Mouse (Mus musculus) forebrain, embryonic 14.5 days (tissue): ENCODE data around the gene Gm13277. TPM values are rescaled to one million over a fixed set of nuclear protein-coding genes. Genes with fewer than 3 reads are reported as not detected.
"Not testable (repeated sequence)": the region's sequence is repeated elsewhere in the genome, so short reads cannot be mapped to it uniquely, and the experiment has no call there.

ENCODE experiments used
- ATAC-seq: fragments of 200-750 bp; cut with Nextera tagmentation; 2 replicates; pipeline ENCODE4 v1.8.0; 2017; ENCODE audit warnings: mild to moderate bottlenecking, moderate library complexity
- DNase-seq: peaks from one replicate; pipeline ENCODE4 v3.0.0-alpha.2; 2015; ENCODE audit warnings: low spot score
- H3K27ac ChIP-seq: fragments of 300-500 bp; sonication (generic); 2 replicates; pipeline ENCODE4 v1.5.1; 2014; ENCODE audit warnings: low read depth, mild to moderate bottlenecking, control low read depth, low read length, moderate library complexity
- H3K27me3 ChIP-seq: fragments of 300-500 bp; sonication (generic); replicated peaks from 2 replicates; pipeline ENCODE4 v1.6.1; 2014; ENCODE audit warnings: low read length, control low read depth, mixed read lengths; ENCODE audit not compliant: control insufficient read depth, insufficient read depth
- H3K36me3 ChIP-seq: fragments of 300-500 bp; sonication (generic); 2 replicates; pipeline ENCODE4 v1.6.1; 2014; ENCODE audit warnings: low read length, control low read depth; ENCODE audit not compliant: control insufficient read depth, insufficient read depth
- H3K4me1 ChIP-seq: fragments of 300-500 bp; sonication (generic); 2 replicates; pipeline ENCODE4 v1.6.1; 2014; ENCODE audit warnings: antibody characterized with exemption, low read length, control low read depth; ENCODE audit not compliant: control insufficient read depth, insufficient read depth
- H3K4me2 ChIP-seq: fragments of 300-500 bp; sonication (generic); 2 replicates; pipeline ENCODE4 v1.6.1; 2014; ENCODE audit warnings: mild to moderate bottlenecking, control low read depth, low read length
- H3K4me3 ChIP-seq: fragments of 300-500 bp; sonication (generic); 2 replicates; pipeline ENCODE4 v1.5.1; 2014; ENCODE audit warnings: low read depth, low read length, control low read depth
- H3K9ac ChIP-seq: fragments of 300-500 bp; sonication (generic); 2 replicates; pipeline ENCODE4 v1.6.1; 2014; ENCODE audit warnings: mild to moderate bottlenecking, low read length, control low read depth, moderate library complexity
- H3K9me3 ChIP-seq: fragments of 300-500 bp; sonication (generic); replicated peaks from 2 replicates; pipeline ENCODE4 v1.6.1; 2016; ENCODE audit warnings: low read length, control low read depth, mixed read lengths; ENCODE audit not compliant: control insufficient read depth
- WGBS: fragments of 180-500 bp; shearing (Covaris S2); extraction: QIAGEN DNeasy Blood & Tissue Kit; methylation state at CpG from one replicate; pipeline ENCODE4 v1.1.7; 2014; 5-methylcytosine and 5-hydroxymethylcytosine counted together
- polyA plus RNA-seq: library from polyadenylated mRNA; unstranded; fragments of >200 nt; fragmentation: Nextera tagmentation; extraction: Ambion mirVana; gene quantifications from 2 replicates; pipeline ENCODE4 v1.2.1, GENCODE M21; 2014

Gene Gm13277
- polyA plus RNA-seq, 1 experiment from 2014 or later: not detected

DNA sequence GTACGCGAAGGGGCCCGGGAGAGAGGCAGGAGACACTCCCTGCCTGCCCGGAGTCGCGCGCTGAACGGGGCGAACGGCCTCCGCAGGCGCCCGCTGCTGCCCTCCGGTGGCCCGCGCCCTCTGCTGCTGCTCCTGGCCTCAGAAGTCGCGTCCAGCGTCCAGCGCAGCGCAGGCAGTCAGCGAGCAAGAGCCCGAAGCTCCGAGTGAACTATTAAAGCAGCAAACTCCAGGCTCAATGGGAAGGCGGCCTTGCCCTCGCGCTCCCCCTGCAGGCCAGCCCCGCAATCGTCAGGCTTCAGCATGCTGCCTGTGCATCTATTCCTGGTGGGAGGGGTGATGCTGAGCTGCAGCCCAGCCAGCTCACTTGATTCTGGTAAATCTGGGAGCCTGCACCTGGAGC is 14.5 kb downstream of the Gm13277 start, which contains the start of gene Gm13287:
Gene Gm13287 (plus strand): TSS at position 301 of the 400 bp plus-strand sequence.
- not testable (repeated sequence) for H3K9ac ChIP-seq, H3K27me3 ChIP-seq, H3K9me3 ChIP-seq, H3K36me3 ChIP-seq, H3K27ac ChIP-seq, H3K4me2 ChIP-seq, ATAC-seq, H3K4me3 ChIP-seq, DNase-seq, H3K4me1 ChIP-seq
- WGBS: no CpG with 5 or more reads among the region's 29 CpGs

DNA sequence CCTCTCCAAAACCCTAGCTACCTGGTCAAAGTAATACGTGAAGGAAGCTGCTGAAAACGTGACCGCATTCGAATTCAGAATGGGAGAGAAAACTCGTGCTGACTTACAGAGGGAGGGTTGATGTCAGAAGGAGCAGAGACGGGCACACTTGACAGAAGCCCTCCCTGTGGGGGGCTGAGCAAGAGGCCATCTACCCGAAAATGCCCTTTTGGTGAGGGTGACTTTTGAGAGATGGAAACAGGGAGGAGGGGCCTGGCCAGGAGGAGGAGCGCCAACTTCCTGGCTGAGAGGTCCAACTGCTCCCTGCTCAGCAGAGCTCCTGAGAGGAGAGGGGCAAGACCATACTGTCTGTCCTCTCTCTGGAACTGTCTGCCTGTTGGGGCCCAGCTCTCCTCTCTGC is 16.8 kb downstream of the Gm13277 start, which contains the start of gene Gm13288:
Gene Gm13288 (plus strand): TSS at position 301 of the 400 bp plus-strand sequence.
- H3K36me3 ChIP-seq, H3K27me3 ChIP-seq, H3K9ac ChIP-seq, H3K9me3 ChIP-seq, H3K4me3 ChIP-seq, DNase-seq, H3K4me1 ChIP-seq, ATAC-seq, H3K27ac ChIP-seq: not testable (repeated sequence)
- peak within 1 kb of the TSS; percentile 34; the same call in 1 of the 2 replicates for H3K4me2 ChIP-seq
- WGBS: no CpG with 5 or more reads among the region's 8 CpGs

DNA sequence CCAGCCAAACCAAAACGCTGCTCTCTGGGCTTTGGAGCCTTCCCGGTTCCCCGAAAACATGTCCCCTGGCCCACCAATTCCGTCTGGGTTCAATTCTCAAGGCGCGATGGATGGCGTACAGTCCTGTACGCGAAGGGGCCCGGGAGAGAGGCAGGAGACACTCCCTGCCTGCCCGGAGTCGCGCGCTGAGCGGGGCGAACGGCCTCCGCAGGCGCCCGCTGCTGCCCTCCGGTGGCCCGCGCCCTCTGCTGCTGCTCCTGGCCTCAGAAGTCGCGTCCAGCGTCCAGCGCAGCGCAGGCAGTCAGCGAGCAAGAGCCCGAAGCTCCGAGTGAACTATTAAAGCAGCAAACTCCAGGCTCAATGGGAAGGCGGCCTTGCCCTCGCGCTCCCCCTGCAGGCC is 17.3 kb downstream of the Gm13277 start:
- H3K9ac ChIP-seq, H3K9me3 ChIP-seq, H3K36me3 ChIP-seq, H3K4me3 ChIP-seq, H3K27ac ChIP-seq, H3K4me1 ChIP-seq, DNase-seq, ATAC-seq, H3K27me3 ChIP-seq: not testable (repeated sequence)
- peak overlapping the region; percentile 34; the same call in 1 of the 2 replicates for H3K4me2 ChIP-seq
- no CpG with 5 or more reads among the region's 34 CpGs for WGBS

DNA sequence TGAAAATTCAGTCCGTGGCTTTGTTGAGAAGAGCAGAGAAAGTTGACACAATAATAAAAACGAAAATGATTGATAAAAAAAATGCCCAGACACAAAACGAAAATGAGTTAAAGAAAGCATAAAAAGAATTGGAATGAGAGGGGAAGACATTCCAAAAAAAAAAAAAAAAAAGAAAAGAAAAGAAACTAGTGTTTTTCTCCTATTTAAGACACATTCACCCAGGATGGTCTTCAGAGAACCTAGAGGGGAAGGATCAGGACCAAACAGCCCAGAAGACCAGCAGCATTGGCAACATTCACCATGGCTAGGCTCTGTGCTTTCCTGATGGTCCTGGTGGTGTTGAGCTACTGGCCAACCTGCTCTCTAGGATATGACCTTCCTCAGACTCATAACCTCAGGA is 27.5 kb downstream of the Gm13277 start, which contains the start of gene Ifna7:
Gene Ifna7 (plus strand): TSS at position 301 of the 400 bp plus-strand sequence.
- Histone ChIP-seq H3K36me3 (no peaks in the 10 kb centered on the region), H3K9ac (no peak within 1 kb of the TSS), H3K4me1 (no peaks in the 10 kb centered on the region), H3K4me2 (no peak within 1 kb of the TSS), H3K27me3 (no peaks in the 10 kb centered on the region), H3K4me3 (no peak within 1 kb of the TSS), H3K27ac (no peak within 1 kb of the TSS), H3K9me3 (no peaks in the 10 kb centered on the region)
- ATAC-seq: no peak
- no peak for DNase-seq
- WGBS: 66% methylated on average over 3 of the region's 3 CpGs

- DNase-seq (no peak), ATAC-seq (no peak)
- no peaks in the 10 kb centered on the region for H3K4me1 ChIP-seq
- H3K9ac ChIP-seq: no peak within 1 kb of the TSS
- H3K36me3 ChIP-seq: no peaks in the 10 kb centered on the region
- no peaks in the 10 kb centered on the region for H3K27me3 ChIP-seq
- H3K4me3 ChIP-seq: no peak within 1 kb of the TSS
- 76% methylated on average over 1 of the region's 1 CpGs for WGBS
- H3K4me2 ChIP-seq: no peak within 1 kb of the TSS
- no peaks in the 10 kb centered on the region for H3K9me3 ChIP-seq
- H3K27ac ChIP-seq: no peak within 1 kb of the TSS
These were observed 31.2 kb downstream of the Gm13277 start, which contains the start of gene Ifna11 for GRCm38 (mm10) chr4:88819659-88820058. TSS of gene Ifna11 (plus strand) at chr4:88819959.

DNA sequence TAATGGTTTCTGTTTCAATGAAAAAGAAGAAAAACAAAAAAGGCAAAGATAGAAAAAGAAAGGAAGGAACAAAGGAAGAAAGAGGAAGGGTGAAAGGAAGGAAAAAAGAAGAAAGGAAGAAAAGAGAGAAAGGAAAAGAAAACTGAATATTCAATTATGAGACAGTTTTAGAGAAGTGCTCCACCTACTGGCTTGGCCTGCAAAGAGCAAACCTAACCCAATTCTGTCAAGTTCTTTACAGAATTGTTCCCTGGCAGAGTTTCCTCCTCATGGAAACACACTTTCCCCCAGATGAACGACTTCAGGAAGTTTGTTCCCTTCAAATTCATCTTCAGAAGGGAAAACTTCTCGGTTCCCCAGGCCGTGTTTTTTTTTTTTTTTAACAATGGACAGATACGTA is 34.6 kb downstream of the Gm13277 start:
- Histone ChIP-seq H3K4me1 (no peaks in the 10 kb centered on the region), H3K4me3 (no peak overlapping the region), H3K4me2 (no peak overlapping the region), H3K27ac (no peak overlapping the region), H3K27me3 (no peaks in the 10 kb centered on the region), H3K36me3 (no peaks in the 10 kb centered on the region), H3K9me3 (no peaks in the 10 kb centered on the region), H3K9ac (no peak overlapping the region)
- ATAC-seq: no peak
- DNase-seq: peak; percentile 56
- WGBS: 18% methylated on average over 4 of the region's 4 CpGs

DNA sequence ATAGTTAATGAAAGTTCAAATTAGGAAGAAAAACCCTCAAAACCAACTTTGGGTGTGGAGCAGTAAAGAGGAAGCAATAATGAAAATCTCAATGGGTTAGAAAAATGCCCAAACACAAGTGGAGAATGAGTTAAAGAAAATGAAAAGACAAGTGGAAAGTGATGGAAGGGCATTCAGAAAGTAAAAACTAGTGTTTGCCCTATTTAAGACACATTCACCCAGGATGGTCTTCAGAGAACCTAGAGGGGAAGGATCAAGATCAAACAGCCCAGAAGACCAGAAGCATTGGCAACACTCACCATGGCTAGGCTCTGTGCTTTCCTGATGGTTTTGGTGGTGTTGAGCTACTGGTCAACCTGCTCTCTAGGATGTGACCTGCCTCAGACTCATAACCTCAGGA is 38.7 kb downstream of the Gm13277 start, which contains the start of gene Ifna6:
Gene Ifna6 (plus strand): TSS at position 301 of the 400 bp plus-strand sequence.
- not testable (repeated sequence) for H3K27me3 ChIP-seq, H3K36me3 ChIP-seq, H3K4me3 ChIP-seq, ATAC-seq, H3K4me2 ChIP-seq, H3K4me1 ChIP-seq, H3K9ac ChIP-seq, H3K27ac ChIP-seq, H3K9me3 ChIP-seq, DNase-seq

DNA sequence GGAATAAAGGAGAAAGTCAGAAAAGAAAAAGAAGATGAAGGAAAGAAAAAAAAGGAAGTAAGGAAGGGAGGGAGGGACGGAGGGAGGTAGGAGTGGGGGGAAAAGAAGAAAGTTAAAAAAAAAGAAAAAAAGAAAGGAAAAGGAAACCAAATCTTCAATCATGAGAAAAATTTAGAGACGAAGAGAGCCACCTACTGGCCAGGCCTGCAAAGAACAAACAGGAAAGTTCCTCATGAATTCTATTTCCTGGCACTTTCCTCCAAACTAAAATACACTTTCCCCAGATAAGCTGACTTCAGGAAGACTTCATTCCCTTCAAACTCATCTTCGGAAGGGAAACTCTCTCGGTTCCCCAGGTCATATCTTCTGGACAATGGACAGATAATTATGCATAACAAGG is 42.1 kb downstream of the Gm13277 start:
- no peak for ATAC-seq
- Histone ChIP-seq H3K4me1 (no peaks in the 10 kb centered on the region), H3K27me3 (no peaks in the 10 kb centered on the region), H3K9ac (no peak overlapping the region), H3K9me3 (no peaks in the 10 kb centered on the region), H3K4me2 (no peak overlapping the region), H3K27ac (no peak overlapping the region), H3K4me3 (no peak overlapping the region), H3K36me3 (no peaks in the 10 kb centered on the region)
- WGBS: 23% methylated on average over 4 of the region's 4 CpGs
- peak; percentile 48 for DNase-seq

GRCm38 (mm10) chr4:88835225-88835624 is 46.8 kb downstream of the Gm13277 start, which contains the start of gene Ifna5:
TSS of gene Ifna5 (plus strand) at chr4:88835525.
- ATAC-seq, H3K27ac ChIP-seq, H3K36me3 ChIP-seq: not testable (repeated sequence)

More at GRCm38 (mm10) chr4:88835225-88835624, 46.8 kb downstream of the Gm13277 start, which contains the start of gene Ifna5:
- not testable (repeated sequence) for H3K4me2 ChIP-seq, H3K4me3 ChIP-seq, H3K9me3 ChIP-seq, DNase-seq, H3K4me1 ChIP-seq, H3K9ac ChIP-seq, H3K27me3 ChIP-seq
- 80% methylated on average over 1 of the region's 1 CpGs for WGBS
